Mouse (Mus musculus): ENCODE measurements at regions not wholly inside any gene's neighbourhood (a gene's known extent, or its start where the extent isn't known, plus 50 kb on each side); places are given as distances from the start of the nearest gene placed in this dataset.

DNA sequence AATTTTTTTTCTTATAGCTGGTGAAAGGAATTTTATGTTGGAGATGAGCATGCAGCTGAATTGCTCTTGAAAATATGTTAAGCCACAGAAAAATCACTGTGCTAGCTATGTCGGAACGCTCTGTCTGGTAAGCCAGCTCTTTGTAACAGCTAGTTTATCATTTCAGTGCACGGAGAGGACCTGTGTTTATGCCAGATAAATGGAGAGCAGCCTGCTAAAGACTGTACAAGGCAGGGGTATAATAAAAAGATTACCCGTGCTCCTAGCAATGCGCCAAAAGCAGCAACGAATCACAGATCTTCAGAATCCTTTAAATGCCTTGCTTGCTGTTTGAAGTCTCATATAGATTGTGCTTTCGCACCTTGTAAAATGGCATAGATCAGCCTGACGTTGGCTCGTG, 232.2 kb upstream of the Daam1 start:
- Histone ChIP-seq H3K4me3 (no peak overlapping the region), H3K4me1 (ENCODE audit: control insufficient read depth, insufficient read depth, low read length) (no peaks in the 10 kb centered on the region), H3K79me2 (replicated peaks; ENCODE audit: control insufficient read depth, insufficient read depth, low read length) (no peaks in the 10 kb centered on the region), H3K9ac (ENCODE audit: low read depth, low read length) (no peak overlapping the region), H3K27me3 (ENCODE audit: control insufficient read depth, insufficient read depth, low read length) (no peaks in the 10 kb centered on the region; the same call in 1 of the 2 replicates), H3K27ac (no peak overlapping the region), H3K36me3 (ENCODE audit: control insufficient read depth, insufficient read depth, low read length) (no peaks in the 10 kb centered on the region)
- DNase-seq: no peak
- 80% methylated on average over 9 of the region's 9 CpGs for WGBS
- intact Hi-C loops (cut with DNase I): no loop called here
- TF ChIP-seq POLR2A (IDR thresholded peaks at IDR 0.05; ENCODE audit: insufficient read depth, low read depth, low read length) (no peak), EP300 (IDR thresholded peaks at IDR 0.05; ENCODE audit: insufficient read depth, low read depth, low read length) (no peak)

DNA sequence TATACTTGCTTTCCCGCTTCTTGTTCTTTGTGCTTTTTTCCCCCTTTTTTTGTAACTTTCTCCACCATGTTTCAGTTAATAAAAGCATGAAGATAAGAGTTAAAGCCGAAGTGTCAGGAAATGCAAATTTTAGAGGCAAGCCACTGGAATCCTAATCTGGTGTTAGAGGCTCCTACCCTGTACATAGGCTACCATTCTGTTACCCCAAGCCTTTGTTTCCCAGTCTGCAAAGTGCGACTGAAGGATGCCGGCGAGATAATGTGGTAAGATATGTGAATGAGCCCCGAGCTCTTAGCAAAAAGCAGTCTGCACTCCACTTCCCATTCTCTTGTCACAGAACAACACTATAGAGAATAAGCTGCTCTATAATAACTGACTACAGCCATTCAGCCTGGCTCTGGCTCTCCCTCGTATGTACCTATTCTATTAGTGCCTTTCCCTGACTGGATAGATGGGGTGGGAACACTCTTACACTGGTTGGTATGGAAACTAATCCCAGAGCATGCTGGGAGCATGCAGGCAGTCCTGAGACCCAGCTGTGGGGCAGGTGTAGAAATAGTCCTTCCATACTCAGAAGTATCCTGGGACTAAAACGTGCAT, 229.7 kb upstream of the Daam1 start:
- no peak for DNase-seq
- Histone ChIP-seq H3K36me3 (ENCODE audit: control insufficient read depth, insufficient read depth, low read length) (no peaks in the 10 kb centered on the region), H3K9ac (ENCODE audit: low read depth, low read length) (no peak overlapping the region), H3K4me3 (no peak overlapping the region), H3K79me2 (replicated peaks; ENCODE audit: control insufficient read depth, insufficient read depth, low read length) (no peaks in the 10 kb centered on the region), H3K27me3 (ENCODE audit: control insufficient read depth, insufficient read depth, low read length) (no peaks in the 10 kb centered on the region; the same call in 1 of the 2 replicates), H3K27ac (no peak overlapping the region), H3K4me1 (ENCODE audit: control insufficient read depth, insufficient read depth, low read length) (no peaks in the 10 kb centered on the region)
- no peak for TF ChIP-seq EP300 (IDR thresholded peaks at IDR 0.05; ENCODE audit: insufficient read depth, low read depth, low read length)
- no peak for TF ChIP-seq POLR2A (IDR thresholded peaks at IDR 0.05; ENCODE audit: insufficient read depth, low read depth, low read length)
- TF ChIP-seq CTCF (IDR thresholded peaks at IDR 0.05): no peak
- intact Hi-C loops (cut with DNase I): no loop called here
- 73% methylated on average over 8 of the region's 8 CpGs for whole genome bisulfite sequencing

DNA sequence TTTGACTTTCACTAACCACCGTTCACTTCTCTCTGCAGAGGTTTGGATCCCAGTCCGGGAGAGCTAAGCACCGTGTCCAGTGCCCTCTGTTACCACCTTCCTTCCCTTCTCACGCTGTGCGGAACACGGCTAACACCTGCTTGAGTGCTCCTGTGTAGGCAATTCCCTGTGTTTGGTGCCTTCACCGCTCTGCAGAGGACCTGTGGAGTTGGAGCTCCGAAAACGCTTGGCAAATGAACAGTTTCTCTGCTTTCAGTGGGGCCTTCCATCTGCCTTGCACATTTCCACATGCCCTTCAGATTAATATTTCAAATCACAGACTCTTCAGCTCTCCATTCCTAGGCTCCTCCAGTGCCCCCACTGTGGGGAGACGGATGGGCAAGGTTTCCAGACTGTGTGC, 227.7 kb upstream of the Daam1 start:
- Histone ChIP-seq H3K79me2 (replicated peaks; ENCODE audit: control insufficient read depth, insufficient read depth, low read length) (no peaks in the 10 kb centered on the region), H3K9ac (ENCODE audit: low read depth, low read length) (no peak overlapping the region), H3K27ac (no peak overlapping the region), H3K36me3 (ENCODE audit: control insufficient read depth, insufficient read depth, low read length) (no peaks in the 10 kb centered on the region), H3K4me3 (no peak overlapping the region), H3K27me3 (ENCODE audit: control insufficient read depth, insufficient read depth, low read length) (no peaks in the 10 kb centered on the region), H3K4me1 (ENCODE audit: control insufficient read depth, insufficient read depth, low read length) (no peaks in the 10 kb centered on the region)
- no peak for TF ChIP-seq POLR2A (IDR thresholded peaks at IDR 0.05; ENCODE audit: insufficient read depth, low read depth, low read length)
- TF ChIP-seq CTCF (IDR thresholded peaks at IDR 0.05): no peak
- TF ChIP-seq EP300 (IDR thresholded peaks at IDR 0.05; ENCODE audit: insufficient read depth, low read depth, low read length): no peak
- WGBS: 91% methylated on average over 10 of the region's 10 CpGs
- intact Hi-C loops (cut with DNase I): no loop called here
- no peak for DNase-seq

DNA sequence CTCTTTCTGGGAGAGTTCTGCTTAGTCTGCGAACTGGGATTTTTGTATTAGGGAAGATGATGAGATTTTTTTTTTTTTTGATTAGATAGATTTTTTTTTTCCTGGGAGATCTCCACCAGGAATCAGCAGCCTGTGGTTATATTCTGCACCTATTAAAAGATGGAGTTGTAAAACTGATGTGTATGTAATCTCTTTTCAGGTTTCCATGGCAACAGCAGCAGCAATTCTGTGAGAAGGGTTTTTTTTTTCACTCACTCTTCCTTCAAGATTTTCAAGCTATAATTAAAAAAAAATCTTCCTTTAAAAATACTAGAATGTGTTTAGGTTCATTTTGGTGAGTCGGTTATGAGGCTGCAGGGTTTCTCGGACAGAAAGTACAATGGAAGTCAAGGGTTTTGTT, 224.5 kb upstream of the Daam1 start:
- Histone ChIP-seq H3K27ac (no peak overlapping the region), H3K36me3 (ENCODE audit: control insufficient read depth, insufficient read depth, low read length) (no peaks in the 10 kb centered on the region), H3K79me2 (replicated peaks; ENCODE audit: control insufficient read depth, insufficient read depth, low read length) (no peaks in the 10 kb centered on the region), H3K4me3 (no peak overlapping the region), H3K4me1 (ENCODE audit: control insufficient read depth, insufficient read depth, low read length) (no peaks in the 10 kb centered on the region), H3K27me3 (ENCODE audit: control insufficient read depth, insufficient read depth, low read length) (no peaks in the 10 kb centered on the region), H3K9ac (ENCODE audit: low read depth, low read length) (no peak overlapping the region)
- 74% methylated on average over 3 of the region's 3 CpGs for WGBS
- intact Hi-C loops (cut with DNase I): no loop called here
- DNase-seq: no peak
- TF ChIP-seq CTCF (IDR thresholded peaks at IDR 0.05) (no peak), POLR2A (IDR thresholded peaks at IDR 0.05; ENCODE audit: insufficient read depth, low read depth, low read length) (no peak), EP300 (IDR thresholded peaks at IDR 0.05; ENCODE audit: insufficient read depth, low read depth, low read length) (no peak)

- no peaks in the 10 kb centered on the region for H3K27me3 ChIP-seq (ENCODE audit: control insufficient read depth, insufficient read depth, low read length)
- H3K36me3 ChIP-seq (ENCODE audit: control insufficient read depth, insufficient read depth, low read length): no peaks in the 10 kb centered on the region
- H3K27ac ChIP-seq: no peak overlapping the region
- no peak for TF ChIP-seq POLR2A (IDR thresholded peaks at IDR 0.05; ENCODE audit: insufficient read depth, low read depth, low read length)
- no peak for TF ChIP-seq EP300 (IDR thresholded peaks at IDR 0.05; ENCODE audit: insufficient read depth, low read depth, low read length)
- TF ChIP-seq CTCF (IDR thresholded peaks at IDR 0.05): no peak
- H3K4me3 ChIP-seq: no peak overlapping the region
- H3K9ac ChIP-seq (ENCODE audit: low read depth, low read length): no peak overlapping the region
- no peak for DNase-seq
- no peaks in the 10 kb centered on the region for H3K4me1 ChIP-seq (ENCODE audit: control insufficient read depth, insufficient read depth, low read length)
- intact Hi-C loops (cut with DNase I): no loop called here
- no peaks in the 10 kb centered on the region for H3K79me2 ChIP-seq (replicated peaks; ENCODE audit: control insufficient read depth, insufficient read depth, low read length)
- 92% methylated on average over 4 of the region's 4 CpGs for WGBS
These were observed 222.9 kb upstream of the Daam1 start for GRCm38 (mm10) chr12:71607966-71608365.

- Histone ChIP-seq H3K4me3 (no peak overlapping the region), H3K79me2 (replicated peaks; ENCODE audit: control insufficient read depth, insufficient read depth, low read length) (no peaks in the 10 kb centered on the region), H3K9ac (ENCODE audit: low read depth, low read length) (no peak overlapping the region), H3K36me3 (ENCODE audit: control insufficient read depth, insufficient read depth, low read length) (no peaks in the 10 kb centered on the region), H3K27ac (no peak overlapping the region), H3K27me3 (ENCODE audit: control insufficient read depth, insufficient read depth, low read length) (no peaks in the 10 kb centered on the region), H3K4me1 (ENCODE audit: control insufficient read depth, insufficient read depth, low read length) (no peaks in the 10 kb centered on the region)
- intact Hi-C loops (cut with DNase I): no loop called here
- TF ChIP-seq CTCF (IDR thresholded peaks at IDR 0.05) (no peak), POLR2A (IDR thresholded peaks at IDR 0.05; ENCODE audit: insufficient read depth, low read depth, low read length) (no peak), EP300 (IDR thresholded peaks at IDR 0.05; ENCODE audit: insufficient read depth, low read depth, low read length) (no peak)
- peak; percentile 42 to 52 for DNase-seq
- WGBS: 69% methylated on average over 8 of the region's 8 CpGs
These were observed 217.6 kb upstream of the Daam1 start for GRCm38 (mm10) chr12:71613326-71613725.
